Mouse (Mus musculus) adrenal gland, postnatal 10 days (tissue): ENCODE results near the gene Styx. TPM values are rescaled to one million over a fixed set of nuclear protein-coding genes. Genes with fewer than 3 reads are reported as not detected.
A peak's percentile ranks its signal among the peaks of the same experiment; 100 is the strongest.

Experiments
- DNase-seq: peaks from one replicate; pipeline ENCODE4 v3.0.0; 2021; ENCODE audit warnings: mixed read lengths
- long read RNA-seq, 2 experiments: library from polyadenylated mRNA; stranded (forward); transcript quantifications; one replicate each; pipeline ENCODE4 v2.0.0; 2021
- total RNA-seq, 2 experiments: library from RNA; stranded (reverse); gene quantifications; 2 replicates each; pipeline ENCODE4 v1.2.3; 2021

Gene Styx
- total RNA-seq: 10 to 100 TPM; 29.8 to 41.3 TPM
- long read RNA-seq, experiment 1, full-length matches to known transcripts: 9 of 15 reads
- long read RNA-seq, experiment 1, partial matches to known transcripts: 0 of 15 reads
- long read RNA-seq, experiment 1, other reads (novel, unspliced or antisense): 6 of 15 reads
- long read RNA-seq, experiment 2, full-length matches to known transcripts: 7 of 8 reads
- long read RNA-seq, experiment 2, partial matches to known transcripts: 0 of 8 reads
- long read RNA-seq, experiment 2, other reads (novel, unspliced or antisense): 1 of 8 reads

DNA sequence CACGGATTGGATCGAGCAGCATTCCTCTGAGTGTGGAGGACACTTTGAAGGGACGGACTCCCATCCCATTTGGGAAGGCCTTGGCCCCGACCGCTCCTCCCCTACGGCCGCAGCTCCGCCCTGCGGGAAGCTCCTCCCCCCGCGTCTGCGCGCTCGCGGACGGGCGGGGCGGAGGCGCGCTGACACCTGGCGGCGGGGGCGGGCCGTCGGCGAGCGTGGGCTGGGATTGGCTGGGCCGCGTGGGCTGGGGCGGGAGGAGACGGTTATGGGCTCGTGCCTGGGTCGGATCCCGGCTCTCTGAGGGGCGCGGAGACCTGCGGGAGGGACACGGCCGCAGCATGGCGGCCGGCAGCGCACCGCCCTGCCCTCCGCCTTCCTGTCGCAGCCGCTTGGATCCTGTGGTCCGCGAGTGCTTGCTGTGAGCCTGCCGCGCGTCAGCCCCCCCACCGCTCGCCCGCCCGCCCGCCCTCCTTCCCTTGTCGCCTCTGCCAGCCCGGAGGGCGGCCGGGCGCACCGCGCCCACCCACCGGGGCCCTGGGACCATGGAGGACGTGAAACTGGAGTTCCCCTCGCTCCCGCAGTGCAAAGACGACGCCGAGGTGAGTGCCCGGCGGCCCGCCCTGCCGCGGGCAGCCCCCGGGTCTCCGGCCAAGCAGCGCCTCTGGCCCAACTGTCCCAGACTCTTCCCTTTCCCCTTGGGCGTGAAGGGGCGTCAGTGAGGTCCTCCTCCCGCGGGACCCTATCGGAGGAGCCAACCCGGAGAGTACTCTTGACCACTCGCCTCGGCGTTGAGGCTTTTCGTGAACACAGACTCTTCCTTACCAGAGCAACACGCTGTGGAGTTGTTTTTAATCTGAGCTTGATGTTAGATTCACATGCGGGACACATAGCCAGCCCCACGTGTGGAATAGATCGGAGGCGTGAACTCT, at the start of gene Styx:
Styx (plus strand) TSS at position 163 of the 929 bp plus-strand sequence.
- DNase-seq: peak; percentile 99

DNA sequence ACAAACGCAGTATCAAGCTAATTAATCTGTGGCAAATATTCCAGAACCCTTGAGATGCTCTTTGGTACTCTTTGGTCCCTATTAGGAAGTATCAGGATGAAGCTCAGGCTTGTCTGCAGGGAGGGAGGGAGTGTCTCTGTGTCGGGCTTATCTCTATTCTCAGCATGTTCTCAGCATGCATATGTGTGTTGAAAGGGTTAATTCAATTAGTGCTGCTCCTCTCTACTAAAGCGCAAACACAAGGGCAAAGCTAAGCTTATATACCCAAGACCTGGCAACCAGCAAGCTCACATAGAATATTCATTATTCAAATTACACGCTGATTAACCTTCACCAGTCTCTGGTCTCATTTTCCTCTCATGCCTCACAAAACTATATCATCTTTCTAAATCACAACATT, 47.0 kb upstream of the Styx start:
- DNase-seq: no peak

DNA sequence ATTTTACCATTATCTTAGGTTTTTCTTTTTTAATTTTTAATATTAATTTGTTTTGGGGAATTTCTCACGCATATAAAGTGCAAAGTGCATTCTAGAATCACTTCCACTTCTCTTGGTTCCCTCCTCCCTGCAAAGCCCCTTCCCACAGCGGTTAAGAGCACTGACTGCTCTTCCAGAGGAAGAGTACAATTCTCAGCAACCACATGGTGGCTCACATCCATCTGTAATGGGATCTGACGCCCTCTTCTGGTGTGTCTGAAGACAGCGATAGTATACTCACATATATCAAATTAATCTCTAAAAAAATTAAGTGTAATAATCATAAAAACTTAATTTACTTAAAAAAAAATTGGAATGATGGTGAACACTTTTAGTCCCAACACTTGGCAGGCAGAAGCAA, 46.5 kb upstream of the Styx start:
- DNase-seq: no peak

DNA sequence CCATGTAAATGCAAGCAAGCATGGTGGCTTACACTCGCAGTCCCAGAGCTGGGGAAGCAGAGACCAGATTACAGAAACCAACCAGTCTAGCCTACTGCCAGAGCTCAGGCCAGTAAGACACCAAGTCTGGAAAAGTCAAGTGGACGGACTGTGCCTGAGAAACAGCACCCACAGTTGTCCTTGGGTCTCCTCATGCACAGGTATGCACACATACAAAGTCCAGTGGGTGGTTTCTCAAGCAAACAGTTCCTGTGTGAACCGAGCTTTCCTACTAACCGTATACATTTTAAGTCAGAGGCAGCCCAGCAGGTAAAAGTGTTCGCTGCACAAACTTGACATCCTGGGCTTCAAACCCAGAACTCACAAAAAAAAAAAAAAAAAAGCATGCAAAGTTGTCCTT, 45.0 kb upstream of the Styx start:
- no peak for DNase-seq

GRCm38 (mm10) chr14:45307630-45308328, 43.1 kb upstream of the Styx start:
- DNase-seq: no peak

DNA sequence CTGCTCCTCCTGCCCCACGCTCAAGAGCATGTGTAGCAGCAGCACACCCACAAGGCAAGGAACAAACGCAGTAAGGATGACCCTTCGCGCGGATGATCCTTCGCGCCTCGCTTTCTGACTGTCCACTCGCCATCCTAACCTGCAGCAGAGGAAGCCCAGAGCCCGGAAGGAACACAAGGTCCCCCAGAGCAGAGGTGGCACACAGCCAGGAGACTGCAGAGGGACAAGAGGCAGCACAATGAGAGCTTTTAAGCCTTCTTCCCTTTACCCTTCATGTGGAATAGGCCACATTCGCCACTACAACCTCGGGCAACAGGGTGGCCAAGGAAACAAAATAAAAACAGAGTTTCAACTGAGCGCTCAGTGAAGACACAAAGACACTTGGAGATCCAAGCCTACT, 41.2 kb upstream of the Styx start:
- peak; percentile 44 for DNase-seq

GRCm38 (mm10) chr14:45310101-45310500, 40.8 kb upstream of the Styx start:
- DNase-seq: no peak

DNA sequence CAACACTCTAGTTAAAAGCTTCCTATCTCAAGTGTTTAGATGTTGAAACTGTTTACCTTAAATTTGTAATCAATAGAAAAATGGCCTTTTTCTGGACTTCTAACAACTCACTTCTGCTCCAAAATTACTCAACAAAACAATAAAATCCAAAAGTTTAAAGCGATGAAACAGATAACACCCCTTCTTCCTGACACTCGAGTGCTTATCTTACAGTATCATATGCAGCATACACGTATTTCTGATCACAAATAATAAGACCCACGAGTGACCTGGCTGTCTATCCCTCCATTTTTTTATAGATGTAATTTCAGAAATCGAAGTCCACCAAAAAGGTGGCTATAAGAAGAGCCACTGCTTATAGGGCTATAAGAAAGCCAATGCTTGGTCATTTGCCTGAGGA, 34.0 kb upstream of the Styx start:
- no peak for DNase-seq

DNA sequence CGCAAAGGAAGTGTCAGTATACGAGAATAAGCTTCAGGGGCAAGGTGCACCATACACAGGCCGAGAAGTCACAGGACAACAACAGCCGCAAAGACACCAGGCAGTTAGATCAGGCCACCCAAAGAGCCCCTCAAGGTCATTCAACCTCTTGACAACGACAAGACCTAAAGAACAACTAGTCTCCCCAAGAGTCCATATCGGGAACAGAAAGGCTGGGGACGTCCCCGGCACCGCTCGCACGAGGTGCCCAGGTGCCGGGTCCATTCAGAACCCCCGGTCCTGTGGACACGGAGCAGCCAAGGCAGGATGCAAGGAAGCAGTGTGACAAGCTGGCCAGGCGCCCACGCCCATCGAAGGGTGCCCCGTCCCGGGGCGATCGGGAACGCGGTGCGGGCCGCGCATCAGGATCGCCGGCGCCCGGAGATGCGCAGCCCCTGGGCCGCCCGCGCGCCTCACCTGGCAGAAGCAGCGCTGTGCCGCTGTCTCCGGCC, 32.9 kb upstream of the Styx start:
- no peak for DNase-seq

DNA sequence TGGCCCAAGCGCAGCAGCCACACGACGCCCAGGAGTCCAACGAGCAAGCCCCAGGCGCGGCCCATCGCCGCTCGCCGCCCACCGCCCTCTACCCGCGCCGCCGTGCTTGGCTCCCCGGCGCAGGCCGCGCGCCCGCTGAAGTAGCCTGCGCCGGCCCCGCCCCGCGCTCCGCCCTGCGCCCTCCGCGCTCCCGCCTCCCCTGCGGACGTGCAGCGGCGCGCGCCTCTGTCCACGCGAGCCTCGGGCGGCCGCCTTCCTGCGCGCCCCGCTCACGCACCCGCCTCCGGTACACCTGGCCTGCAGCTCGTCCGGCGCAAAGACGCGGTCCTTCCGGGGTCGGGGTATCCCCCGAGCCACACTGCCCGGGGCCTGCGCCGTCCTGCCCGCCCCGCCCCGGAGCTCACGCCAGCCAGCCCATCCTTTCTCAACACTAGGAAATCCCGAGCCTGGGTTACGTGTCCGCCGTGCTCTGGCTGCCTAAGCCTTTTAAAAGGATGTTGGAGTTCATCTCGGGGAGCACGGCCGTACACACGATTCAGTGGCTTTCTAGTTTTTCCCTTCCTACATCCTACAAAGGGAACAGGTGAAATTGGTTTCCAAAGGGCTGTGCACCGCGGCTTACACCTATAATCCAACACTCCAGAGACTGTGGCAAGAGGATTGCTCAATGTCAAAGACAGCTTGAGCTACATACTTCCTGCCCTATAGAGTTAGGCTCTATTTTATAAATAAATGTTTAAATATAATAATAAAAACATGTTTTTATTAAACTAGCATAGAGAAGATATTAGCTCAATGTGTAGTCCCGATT, 32.3 kb upstream of the Styx start, which contains the start of gene Ero1l:
Ero1l (minus strand) TSS at position 346 of the 811 bp plus-strand sequence.
- peak; percentile 89 for DNase-seq

DNA sequence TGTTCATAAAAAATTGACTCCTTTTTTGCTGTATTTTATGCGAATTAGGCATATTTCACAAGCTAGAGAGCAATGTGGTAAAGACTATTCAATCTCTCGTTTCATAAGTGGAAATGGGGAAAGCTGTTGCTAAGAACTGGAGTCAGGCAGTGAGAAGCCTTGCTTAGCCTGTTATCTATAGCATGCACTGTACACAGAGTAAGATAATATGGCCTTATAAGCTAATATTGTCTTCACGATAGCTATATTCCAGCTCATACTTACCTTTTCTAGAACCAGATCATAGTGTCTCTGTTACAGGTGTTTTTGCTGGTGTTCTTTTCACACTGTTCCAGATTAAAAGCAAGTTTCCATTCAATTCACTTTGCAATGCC, 31.7 kb upstream of the Styx start:
- DNase-seq: no peak

DNA sequence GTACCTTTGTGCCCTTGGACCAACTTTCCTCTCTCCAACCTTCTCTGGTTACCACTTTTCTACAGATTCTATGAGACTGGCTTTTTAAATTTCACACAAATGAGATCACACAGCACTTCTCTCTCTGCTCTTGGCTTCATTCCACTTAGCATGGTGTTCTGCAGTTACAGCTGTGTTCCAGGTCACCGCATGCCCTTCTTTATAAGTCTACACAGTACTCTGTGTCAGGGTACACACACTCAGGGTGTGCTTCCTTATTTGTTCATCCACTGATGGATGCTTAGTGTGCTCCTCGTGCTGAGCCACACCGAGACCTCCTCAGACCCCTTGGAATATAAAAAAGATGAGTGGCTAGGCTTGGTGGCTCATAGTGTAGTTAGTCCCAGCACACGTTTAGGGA, 30.8 kb upstream of the Styx start:
- no peak for DNase-seq

DNA sequence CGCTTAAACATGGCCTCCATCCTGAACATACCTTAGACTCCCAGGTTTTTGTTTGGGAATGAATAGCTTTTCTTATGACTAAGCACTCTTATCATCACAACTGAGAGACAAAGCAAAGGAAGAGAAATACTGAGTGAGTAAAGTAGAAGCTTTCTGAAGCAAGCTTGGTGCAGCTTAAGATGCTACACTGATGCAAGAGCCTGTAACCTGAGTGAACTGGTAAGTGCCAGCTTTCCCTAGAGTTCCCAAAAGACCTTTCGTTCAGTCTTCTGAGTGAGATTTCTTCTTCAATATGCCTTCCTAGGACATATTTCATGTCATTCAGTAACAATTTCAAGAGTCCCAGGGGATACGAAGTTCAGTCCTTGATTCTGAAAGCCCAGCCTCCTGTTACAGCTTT, 29.8 kb upstream of the Styx start:
- no peak for DNase-seq

DNA sequence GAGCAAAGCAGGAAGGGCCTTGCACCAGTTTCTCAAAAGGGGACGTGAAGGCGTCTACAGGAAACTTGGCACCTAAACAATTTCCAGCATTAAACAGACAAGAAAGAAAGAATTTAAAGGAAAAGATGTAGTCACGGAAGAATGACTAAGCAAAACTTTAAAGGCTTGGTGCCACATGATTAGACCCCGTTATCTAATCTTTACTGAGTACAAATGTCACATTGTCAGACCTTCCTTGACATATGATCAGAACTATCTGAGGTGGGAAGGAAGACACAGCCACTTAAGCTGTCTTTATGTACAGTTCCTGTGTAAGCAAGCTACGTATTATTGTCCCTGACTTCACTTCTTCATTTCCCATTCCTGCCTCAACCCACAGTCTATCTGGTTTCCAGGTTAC, 29.3 kb upstream of the Styx start:
- no peak for DNase-seq

DNA sequence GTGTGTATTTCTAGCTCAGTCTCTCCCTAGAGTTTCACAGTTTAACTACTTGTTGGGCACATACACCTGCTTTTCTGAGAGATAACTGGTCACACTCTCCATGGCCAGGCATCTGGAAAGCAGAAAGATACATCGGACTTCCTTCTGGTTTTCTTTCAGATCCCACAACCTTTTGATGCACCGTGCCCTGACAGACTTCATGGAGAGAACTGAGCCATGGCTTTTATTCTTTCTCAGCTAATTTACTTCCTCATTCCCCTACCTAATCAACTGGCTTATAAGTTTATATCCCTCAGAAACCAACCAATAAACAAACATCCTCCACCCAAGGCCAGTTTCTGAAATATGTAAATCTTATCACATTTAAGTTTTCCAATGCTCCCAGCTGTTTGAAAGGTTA, 28.4 kb upstream of the Styx start:
- no peak for DNase-seq

GRCm38 (mm10) chr14:45323320-45323719, 27.6 kb upstream of the Styx start:
- no peak for DNase-seq

- DNase-seq: peak; percentile 65
Observed at GRCm38 (mm10) chr14:45325471-45325870, 25.4 kb upstream of the Styx start.

GRCm38 (mm10) chr14:45328072-45328713, 22.7 kb upstream of the Styx start:
- DNase-seq: no peak

DNA sequence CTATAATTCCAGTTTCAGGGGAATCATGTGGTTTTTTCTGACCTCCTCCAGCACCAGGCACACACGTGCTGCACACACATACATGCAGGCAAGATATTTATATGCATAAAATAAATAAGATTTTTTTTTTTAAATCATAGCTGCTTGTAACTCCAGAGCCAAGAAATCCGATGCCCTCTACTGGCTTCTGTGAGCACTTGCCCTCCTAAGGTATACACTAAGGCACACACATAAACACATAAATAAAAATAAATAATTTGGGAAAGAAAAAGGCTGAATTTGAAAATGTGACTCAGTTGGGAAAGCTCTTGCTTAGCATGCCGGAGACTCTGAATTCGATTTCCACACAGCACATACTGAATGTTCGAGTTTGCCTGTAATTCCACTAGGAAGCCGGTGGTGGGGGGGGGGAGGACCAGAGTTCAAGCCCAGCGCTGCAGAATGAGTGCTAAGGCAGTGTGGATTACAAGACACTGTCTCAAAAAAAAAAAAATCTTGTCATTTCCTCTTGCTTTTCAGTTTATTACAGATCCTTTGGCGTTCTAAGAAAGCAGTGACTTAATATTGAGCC, 21.8 kb upstream of the Styx start:
- no peak for DNase-seq

GRCm38 (mm10) chr14:45329589-45330181, 21.2 kb upstream of the Styx start, which contains the start of gene Psmc6:
Gene Psmc6, plus strand, starts transcription at chr14:45329788.
- peak; percentile 94 for DNase-seq
